In the genomic region with DNA sequence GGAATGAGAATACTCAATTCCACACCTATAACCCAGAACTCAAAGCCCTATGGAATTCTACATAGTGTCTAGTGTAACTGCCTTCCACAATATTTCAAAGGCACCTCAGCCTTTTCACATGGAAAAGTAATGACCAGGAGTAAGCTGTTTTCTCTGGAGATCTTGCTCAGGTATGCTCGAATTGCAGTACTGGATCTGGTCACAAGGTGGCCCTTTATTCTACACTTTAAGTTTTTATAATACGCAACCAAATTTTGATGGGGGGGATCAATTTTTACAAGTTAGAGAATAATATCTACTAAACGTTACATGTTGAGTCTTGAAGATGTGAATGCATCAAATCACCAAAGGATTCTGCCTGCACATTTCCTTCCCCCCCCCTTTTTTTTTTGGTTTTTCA, we compare ENCODE assay signal across 9 mouse cellular contexts. TPM values are rescaled to one million over a fixed set of nuclear protein-coding genes. Genes with fewer than 3 reads are reported as not detected.
A peak's percentile ranks its signal among the peaks of the same experiment; 100 is the strongest.
DNase-seq lines count a peak whose midpoint lies in the region; ATAC-seq and TF ChIP-seq lines count a peak whose summit lies in the region.
"Had no signal": no experiment of that assay in that cellular context is flagged by ENCODE, and none has a peak within 500 bp of the region (broad histone marks: within the 10 kb centered on the region; RNA-seq: fewer than 3 reads in every experiment).

No protein-coding gene starts in this region.

- 23% methylated on average over 3 of the region's 3 CpGs for WGBS in kidney, adult 2 months
- WGBS in kidney, embryonic 14.5 days, result 53% methylated on average over 3 of the region's 3 CpGs
- WGBS in liver, postnatal 0 days (ENCODE audit: insufficient replicate concordance), result 33% methylated on average over 3 of the region's 3 CpGs

- no peaks in the 10 kb centered on the region for H3K36me3 ChIP-seq in kidney, adult 2 months (ENCODE audit: control insufficient read depth, insufficient read depth, low read length)
- H3K36me3 ChIP-seq in kidney, embryonic 14.5 days (ENCODE audit: control insufficient read depth, insufficient read depth, low read length), result no peaks in the 10 kb centered on the region
- H3K36me3 ChIP-seq in liver, postnatal 0 days (replicated peaks; ENCODE audit: insufficient read depth, low read length), result no peaks in the 10 kb centered on the region

- no peak overlapping the region for H3K4me2 ChIP-seq in kidney, embryonic 14.5 days (replicated peaks; ENCODE audit: low read depth, low read length)
- no peak overlapping the region for H3K4me2 ChIP-seq in liver, postnatal 0 days (ENCODE audit: low read depth, low read length)

- no peaks in the 10 kb centered on the region for H3K27me3 ChIP-seq in kidney, adult 2 months (replicated peaks; ENCODE audit: control insufficient read depth, insufficient read depth, low read length)
- H3K27me3 ChIP-seq in kidney, embryonic 14.5 days (ENCODE audit: control insufficient read depth, insufficient read depth, low read length), result no peaks in the 10 kb centered on the region
- no peaks in the 10 kb centered on the region for H3K27me3 ChIP-seq in liver, postnatal 0 days (ENCODE audit: insufficient read depth, low read length)

- no peak for TF ChIP-seq EP300 in liver, postnatal 0 days (IDR thresholded peaks at IDR 0.05; ENCODE audit: low read depth)

- TF ChIP-seq CTCF in kidney, adult 2 months (conservative IDR thresholded peaks at IDR 0.05; ENCODE audit: insufficient read depth, insufficient read length, low read depth, low read length), result 0 out of 2 replicates have a peak, but pooled peaks have one; percentile 7
- peak; percentile 58 for TF ChIP-seq CTCF in liver, postnatal 0 days (IDR thresholded peaks at IDR 0.05; ENCODE audit: low read depth)

- no peak overlapping the region for H3K27ac ChIP-seq in kidney, adult 2 months (ENCODE audit: insufficient read depth, low read depth, low read length)
- H3K27ac ChIP-seq in kidney, embryonic 14.5 days (ENCODE audit: low read depth, low read length), result no peak overlapping the region
- H3K27ac ChIP-seq in liver, postnatal 0 days (ENCODE audit: low read depth), result no peak overlapping the region

- no peaks in the 10 kb centered on the region for H3K9me3 ChIP-seq in kidney, embryonic 14.5 days (ENCODE audit: control insufficient read depth, low read length)
- H3K9me3 ChIP-seq in liver, postnatal 0 days (ENCODE audit: low read length), result no peaks in the 10 kb centered on the region

- no peak for TF ChIP-seq POLR2A in kidney, adult 2 months (IDR thresholded peaks at IDR 0.05; ENCODE audit: low read depth, low read length)

- no peak overlapping the region for H3K4me3 ChIP-seq in kidney, adult 2 months (ENCODE audit: insufficient read depth, low read depth, low read length)
- H3K4me3 ChIP-seq in kidney, embryonic 14.5 days (ENCODE audit: low read length), result no peak overlapping the region
- H3K4me3 ChIP-seq in liver, postnatal 0 days (ENCODE audit: low read depth, low read length), result no peak overlapping the region

- no peak for ATAC-seq in kidney, embryonic 14.5 days (ENCODE audit: low FRiP score, low TSS enrichment)
- ATAC-seq in liver, postnatal 0 days, result no peak

- peak; percentile 34 for DNase-seq in adrenal gland, postnatal 14 days
- DNase-seq in adrenal gland, postnatal 4 days (ENCODE audit: low spot score in 2 of 2), result no peak
- peak; percentile 49 for DNase-seq in kidney, adult 2 months
- DNase-seq in B cell, adult 2 months, result peak; percentile 40 to 53
- DNase-seq in cerebellum, postnatal 25 days, result peak; percentile 26 to 76
- DNase-seq in liver, postnatal 0 days, result peak; percentile 33
- no peak for DNase-seq in ovary, postnatal 10 days (ENCODE audit: low spot score)

- no peaks in the 10 kb centered on the region for H3K4me1 ChIP-seq in kidney, adult 2 months (ENCODE audit: control insufficient read depth, insufficient read depth, low read length)
- no peaks in the 10 kb centered on the region for H3K4me1 ChIP-seq in kidney, embryonic 14.5 days (ENCODE audit: control insufficient read depth, insufficient read depth, low read length)
- no peaks in the 10 kb centered on the region for H3K4me1 ChIP-seq in liver, postnatal 0 days (ENCODE audit: insufficient read depth)

- no peak overlapping the region for H3K9ac ChIP-seq in kidney, embryonic 14.5 days (ENCODE audit: low read depth, low read length)
- no peak overlapping the region for H3K9ac ChIP-seq in liver, postnatal 0 days (replicated peaks)

RNA-seq across cellular contexts. Expression of a gene that starts 6.8 kb away (rescaled TPM):
- total RNA-seq in adrenal gland, postnatal 14 days (2021), result 308 and 347 TPM in 2 replicates
- 100 to 1,000 TPM; 489 to 570 TPM for total RNA-seq in adrenal gland, postnatal 4 days (2021)
- 11.9 and 25.6 TPM in 2 replicates for polyA plus RNA-seq in kidney, adult 2 months (2012; rRNA removed)
- 510 and 726 TPM in 2 replicates for polyA plus RNA-seq in kidney, embryonic 14.5 days (2014; fragmentation: Nextera tagmentation; extraction: Ambion mirVana)
- 220 and 246 TPM in 2 replicates for polyA plus RNA-seq in liver, postnatal 0 days (2015; fragmentation: Nextera tagmentation; extraction: Ambion mirVana)

RNA-seq across cellular contexts. Expression of a gene that starts 22.8 kb away (rescaled TPM):
- total RNA-seq in adrenal gland, postnatal 14 days (2021), result 9.5 and 11.8 TPM in 2 replicates
- 10 to 100 TPM; 37.1 to 39.0 TPM for total RNA-seq in adrenal gland, postnatal 4 days (2021)
- 4.4 and 6.3 TPM in 2 replicates for polyA plus RNA-seq in kidney, adult 2 months (2012; rRNA removed)
- polyA plus RNA-seq in kidney, embryonic 14.5 days (2014; fragmentation: Nextera tagmentation; extraction: Ambion mirVana), result 70.5 and 71.0 TPM in 2 replicates
- polyA plus RNA-seq in liver, postnatal 0 days (2015; fragmentation: Nextera tagmentation; extraction: Ambion mirVana), result 134 and 163 TPM in 2 replicates
- polyA plus RNA-seq: C2C12 had no signal

RNA-seq across cellular contexts. Expression of a gene that starts 23.5 kb away (rescaled TPM):
- not detected in 2 replicates for total RNA-seq in adrenal gland, postnatal 14 days (2021)
- 10 to 100 TPM in 1 of 2 experiments, 1 to 10 TPM in 1; 7.6 to 42.3 TPM for total RNA-seq in adrenal gland, postnatal 4 days (2021)
- polyA plus RNA-seq in kidney, adult 2 months (2012; rRNA removed), result not detected in 2 replicates
- 0.23 and 0.34 TPM in 2 replicates for polyA plus RNA-seq in kidney, embryonic 14.5 days (2014; fragmentation: Nextera tagmentation; extraction: Ambion mirVana)
- polyA plus RNA-seq in liver, postnatal 0 days (2015; fragmentation: Nextera tagmentation; extraction: Ambion mirVana), result 0.36 and 5.2 TPM in 2 replicates
- polyA plus RNA-seq: C2C12 had no signal

RNA-seq across cellular contexts. Expression of a gene that starts 31.9 kb away (rescaled TPM):
- total RNA-seq in adrenal gland, postnatal 14 days (2021), result 190 and 238 TPM in 2 replicates
- 100 to 1,000 TPM; 287 to 301 TPM for total RNA-seq in adrenal gland, postnatal 4 days (2021)
- 41.5 and 51.1 TPM in 2 replicates for polyA plus RNA-seq in kidney, adult 2 months (2012; rRNA removed)
- 502 and 608 TPM in 2 replicates for polyA plus RNA-seq in kidney, embryonic 14.5 days (2014; fragmentation: Nextera tagmentation; extraction: Ambion mirVana)
- 179 and 196 TPM in 2 replicates for polyA plus RNA-seq in liver, postnatal 0 days (2015; fragmentation: Nextera tagmentation; extraction: Ambion mirVana)

RNA-seq across cellular contexts. Expression of a gene that starts 34.4 kb away (rescaled TPM):
- 1.1 and 1.7 TPM in 2 replicates for total RNA-seq in adrenal gland, postnatal 14 days (2021)
- total RNA-seq in adrenal gland, postnatal 4 days (2021), result 1 to 10 TPM; 6.8 to 7.7 TPM
- polyA plus RNA-seq in kidney, adult 2 months (2012; rRNA removed), result 0.20 and 0.39 TPM in 2 replicates
- 0.41 and 1.5 TPM in 2 replicates for polyA plus RNA-seq in kidney, embryonic 14.5 days (2014; fragmentation: Nextera tagmentation; extraction: Ambion mirVana)
- polyA plus RNA-seq in liver, postnatal 0 days (2015; fragmentation: Nextera tagmentation; extraction: Ambion mirVana), result 12.7 and 16.3 TPM in 2 replicates

Comparison
In these comparisons a context has a peak if more than half of its experiments do, and no peak if none do; other contexts are left out.
1. DNase-seq: peak in adrenal gland, postnatal 14 days (single experiment), kidney, adult 2 months (single experiment), B cell, adult 2 months (2 of 2), cerebellum, postnatal 25 days (2 of 2) and liver, postnatal 0 days (single experiment); none in adrenal gland, postnatal 4 days (0 of 2) and ovary, postnatal 10 days (single experiment).